Mouse (Mus musculus) neutrophil, adult 5-6 weeks (primary cell): Measurements from ENCODE around the gene Btg3. TPM values are rescaled to one million over a fixed set of nuclear protein-coding genes. Genes with fewer than 3 reads are reported as not detected.
A peak's percentile ranks its signal among the peaks of the same experiment; 100 is the strongest.

Experiments used
- ATAC-seq: fragments of 151-379, 151-347 bp; 2 replicates; pipeline ENCODE4 v1.8.0; 2017; ENCODE audit warnings: mild to moderate bottlenecking, moderate TSS enrichment; ENCODE audit not compliant: insufficient number of reproducible peaks, poor library complexity, low FRiP score, severe bottlenecking; ENCODE audit errors: extremely low read depth
- total RNA-seq: library from RNA; stranded (forward); fragments of 200-1000 nt; gene quantifications from 2 replicates; pipeline ENCODE4 v1.2.3, GENCODE M21; 2017

The Btg3 gene
- total RNA-seq, 1 experiment from 2014 or later, result 4.5 TPM

DNA sequence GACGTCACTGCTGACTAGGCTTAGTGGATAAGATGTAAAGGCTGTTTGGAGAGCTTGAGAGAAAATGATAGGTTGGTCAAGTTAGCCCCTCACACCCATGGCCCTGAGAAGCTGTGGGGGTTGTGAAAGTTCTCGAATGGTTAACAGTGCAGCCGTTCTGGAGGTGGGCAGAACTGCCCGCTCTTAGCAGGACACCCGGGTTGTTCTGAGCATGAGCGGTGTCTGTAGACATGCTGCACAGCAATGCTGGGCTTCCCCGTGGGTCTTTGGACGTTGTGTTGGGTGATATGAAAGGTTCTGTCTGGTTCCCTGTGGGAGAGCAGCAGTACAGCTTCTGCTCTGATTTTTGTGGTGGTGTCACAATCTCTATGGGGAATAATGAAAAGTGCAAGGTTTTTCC lies 70.4 kb downstream of the Btg3 start:
- ATAC-seq, result no peak

DNA sequence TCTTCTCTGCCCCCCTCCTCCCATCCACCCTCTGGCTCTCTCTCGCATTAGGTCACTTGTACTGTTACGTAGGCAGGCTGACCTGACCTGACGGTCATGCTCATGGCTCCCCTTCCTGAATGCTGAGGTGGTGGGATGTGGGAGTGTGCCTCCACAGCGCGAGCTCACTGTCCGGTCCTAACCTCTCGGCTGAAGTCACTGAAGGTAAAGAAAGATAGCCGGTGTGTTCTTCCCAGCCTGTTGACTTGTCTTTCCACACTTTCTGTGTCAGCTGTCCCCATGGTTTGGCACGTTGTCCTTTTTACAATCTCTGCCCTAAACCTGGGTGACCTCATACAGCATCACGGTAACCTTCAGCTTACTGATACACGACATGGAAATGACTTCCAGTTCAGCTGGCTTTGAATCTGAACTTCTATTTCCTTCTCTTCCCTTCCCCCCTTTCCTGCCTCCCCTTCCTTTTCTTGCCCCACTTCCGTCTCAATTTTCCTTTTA lies 71.3 kb downstream of the Btg3 start:
- ATAC-seq, result no peak

- ATAC-seq, result no peak
Measured at GRCm38 (mm10) chr16:78302678-78303050, 74.3 kb downstream of the Btg3 start.

- ATAC-seq, result no peak
Measured at GRCm38 (mm10) chr16:78301831-78302677, 74.9 kb downstream of the Btg3 start.

- ATAC-seq, result peak; percentile 20; the same call in 1 of the 2 replicates
Measured at GRCm38 (mm10) chr16:78301183-78301830, 75.7 kb downstream of the Btg3 start, which contains the start of gene Cxadr. Gene Cxadr, plus strand, starts transcription at chr16:78301489.

GRCm38 (mm10) chr16:78296114-78296513 lies 80.9 kb downstream of the Btg3 start:
- ATAC-seq, result 0 out of 2 replicates have a peak, but pooled peaks have one; percentile 9

DNA sequence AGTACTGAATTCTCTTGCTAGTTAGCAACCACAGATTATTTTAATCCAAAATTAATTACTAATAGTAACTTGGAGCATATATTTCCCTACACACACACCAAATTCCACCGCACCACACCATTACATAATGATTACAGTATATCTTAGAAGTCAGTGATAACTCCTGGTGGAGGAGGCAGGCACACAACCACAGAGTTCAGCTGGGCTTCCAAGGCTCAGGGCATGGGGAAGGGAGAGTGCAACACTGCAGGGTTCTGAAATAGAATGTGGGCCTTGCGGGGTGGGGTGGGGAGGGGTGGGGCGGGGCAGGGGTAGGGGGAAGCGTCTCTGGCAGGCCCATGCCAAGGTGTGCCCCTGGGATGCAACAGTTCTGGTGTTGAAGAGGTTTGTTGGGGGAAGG lies 81.4 kb downstream of the Btg3 start:
- ATAC-seq, result no peak

DNA sequence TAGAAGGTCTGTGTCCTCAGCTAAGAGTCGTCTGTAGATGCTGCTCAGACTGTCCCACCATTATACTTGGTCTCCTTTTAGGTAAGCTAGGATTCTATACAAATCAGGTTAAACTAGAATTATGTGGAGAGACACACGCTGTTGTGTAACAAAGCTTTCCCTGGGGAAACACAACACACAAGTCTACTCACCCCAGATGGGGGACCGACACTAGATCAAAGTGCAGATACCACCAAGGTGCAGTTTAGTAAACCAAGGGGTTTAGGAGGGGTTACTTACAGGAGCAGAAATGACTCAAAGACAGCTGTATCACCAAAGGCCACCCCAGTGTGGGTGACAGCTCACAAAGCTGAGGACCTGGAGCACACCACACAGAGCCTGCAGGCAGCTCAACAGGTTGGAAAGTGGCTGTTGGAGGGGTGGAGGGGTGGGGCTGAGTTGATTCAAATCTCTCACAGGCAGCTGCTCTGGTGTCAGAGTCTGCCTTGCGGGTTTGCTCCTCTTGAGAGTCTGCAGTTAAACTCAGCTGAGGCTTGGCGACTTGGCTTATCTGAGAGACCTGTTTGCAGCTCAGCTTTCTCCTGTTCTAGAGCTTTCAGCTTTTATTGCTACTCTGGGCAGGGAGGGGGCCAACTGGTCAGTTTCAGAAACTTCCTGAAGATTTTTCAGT lies 82.3 kb downstream of the Btg3 start:
- ATAC-seq, result no peak

GRCm38 (mm10) chr16:78294051-78294450 lies 82.9 kb downstream of the Btg3 start:
- ATAC-seq, result no peak

GRCm38 (mm10) chr16:78283231-78283630 lies 93.8 kb downstream of the Btg3 start:
- no peak for ATAC-seq

Other genes starting within 250 kb of the Btg3 start
- 3.4 and 5.0 TPM in 2 replicates for gene Cxadr, start 75.7 kb downstream of the Btg3 start, total RNA-seq
- gene D16Ertd472e, start 199.5 kb upstream of the Btg3 start, total RNA-seq, result 23.6 and 24.4 TPM in 2 replicates